Mouse (Mus musculus) bone marrow, adult 2 months (tissue): ENCODE measurements around the gene Ghr. TPM values are rescaled to one million over a fixed set of nuclear protein-coding genes. Genes with fewer than 3 reads are reported as not detected.

Experiments
- H3K27ac ChIP-seq: fragments of 200-500 bp; 2 replicates; pipeline ENCODE4 v1.5.1; 2012; ENCODE audit warnings: low read depth, mild to moderate bottlenecking, control low read depth, inconsistent platforms, low read length; ENCODE audit not compliant: control insufficient read depth, poor library complexity, insufficient read depth
- H3K4me1 ChIP-seq: fragments of 200-500 bp; 2 replicates; pipeline ENCODE4 v1.6.1; 2011; ENCODE audit warnings: low read length; ENCODE audit not compliant: control insufficient read depth, insufficient read depth
- H3K4me3 ChIP-seq: fragments of 200-500 bp; replicated peaks from 2 replicates; pipeline ENCODE3; 2011; ENCODE audit warnings: mild to moderate bottlenecking, low read depth, low read length, control low read depth; ENCODE audit not compliant: control insufficient read depth
- CTCF ChIP-seq: fragments of 200-500 bp; IDR thresholded peaks from 2 replicates; pipeline ENCODE4 v1.5.1; 2011; ENCODE audit warnings: low read length, control low read depth; ENCODE audit not compliant: control insufficient read depth, insufficient read depth
- POLR2A ChIP-seq: fragments of 200-500 bp; IDR thresholded peaks from 2 replicates; pipeline ENCODE4 v1.6.1; 2011; ENCODE audit warnings: low read depth, mild to moderate bottlenecking, control low read depth, low read length, borderline replicate concordance; ENCODE audit not compliant: control insufficient read depth
- WGBS: fragments of 180-500 bp; shearing (Covaris S2); methylation state at CpG from one replicate; pipeline ENCODE4 v1.1.7; 2018; 5-methylcytosine and 5-hydroxymethylcytosine counted together
- polyA plus RNA-seq: library from polyadenylated mRNA; stranded (reverse); fragments of >200 nt; gene quantifications from 2 replicates; pipeline ENCODE4 v1.2.4, GENCODE M21; 2011; ENCODE audit warnings: low replicate concordance; ENCODE audit not compliant: missing spikeins, insufficient read depth, insufficient read length

Ghr gene
- polyA plus RNA-seq, 1 experiment = 10.0 TPM

DNA sequence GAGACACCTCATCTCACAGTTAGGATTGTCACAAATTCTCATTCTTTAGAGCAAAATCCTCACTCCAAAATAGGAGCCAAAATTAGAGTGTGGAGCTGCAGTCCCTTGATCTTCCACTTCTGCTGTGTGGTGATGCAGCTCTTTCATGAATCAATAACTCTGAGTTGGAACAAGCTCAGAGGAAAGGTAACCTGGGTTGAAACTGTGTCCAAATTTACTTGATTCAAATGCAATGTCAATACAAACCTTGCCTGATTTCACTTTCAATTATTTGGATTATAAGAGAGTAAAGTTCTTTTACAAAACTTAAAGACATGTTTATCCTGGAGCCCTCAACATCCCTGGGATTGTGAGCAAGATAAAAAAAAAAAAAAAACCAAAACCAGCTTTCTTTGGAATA is 260.3 kb downstream of the Ghr start:
- no peak for TF ChIP-seq CTCF
- TF ChIP-seq POLR2A = no peak
- Histone ChIP-seq H3K4me3 (no peak overlapping the region), H3K27ac (no peak overlapping the region), H3K4me1 (no peaks in the 10 kb centered on the region)

DNA sequence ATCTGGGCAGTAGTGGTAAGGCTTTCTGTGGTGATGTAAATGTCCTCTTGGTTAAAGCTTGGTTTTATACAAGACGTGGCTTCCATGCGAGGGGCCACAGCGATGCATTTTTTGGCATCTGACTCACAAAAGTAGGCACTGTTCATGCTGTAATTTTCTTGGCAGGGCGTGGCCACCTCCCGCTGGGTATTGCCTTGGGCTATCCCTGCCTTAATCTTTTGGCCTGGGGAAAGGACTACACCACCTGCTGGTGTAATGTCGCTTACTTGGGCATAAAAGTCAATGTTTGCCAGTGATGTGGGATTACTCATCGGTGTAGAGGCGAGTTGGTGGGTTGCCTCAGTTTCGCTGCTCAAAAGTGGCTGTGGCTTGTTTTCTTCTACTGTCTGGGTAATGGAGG is 263.4 kb downstream of the Ghr start:
- Histone ChIP-seq H3K27ac (no peak overlapping the region), H3K4me3 (no peak overlapping the region), H3K4me1 (no peaks in the 10 kb centered on the region)
- TF ChIP-seq CTCF = no peak
- 84% methylated on average over 9 of the region's 9 CpGs for WGBS

DNA sequence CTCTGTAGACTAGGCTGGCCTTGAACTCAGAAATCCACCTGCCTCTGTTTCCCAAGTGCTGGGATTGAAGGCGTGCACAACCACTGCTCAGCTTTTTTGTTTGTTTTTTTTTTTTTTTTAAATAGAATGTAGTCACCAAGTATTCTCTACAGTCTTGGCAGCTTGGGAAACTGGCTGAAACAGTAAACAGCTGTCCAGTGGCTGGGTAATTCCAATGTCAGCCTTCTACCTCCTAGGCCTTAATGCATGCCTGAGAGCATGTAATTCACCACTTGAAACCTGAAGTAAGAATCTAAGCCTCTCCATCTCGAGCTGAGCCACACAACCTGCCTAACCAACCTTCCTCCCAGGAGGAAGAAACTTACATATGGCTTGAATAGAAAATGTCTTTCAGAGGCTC is 266.7 kb downstream of the Ghr start:
- 66% methylated on average over 2 of the region's 2 CpGs for WGBS
- Histone ChIP-seq H3K27ac (no peak overlapping the region), H3K4me3 (no peak overlapping the region), H3K4me1 (no peaks in the 10 kb centered on the region)
- TF ChIP-seq CTCF (no peak), POLR2A (no peak)

DNA sequence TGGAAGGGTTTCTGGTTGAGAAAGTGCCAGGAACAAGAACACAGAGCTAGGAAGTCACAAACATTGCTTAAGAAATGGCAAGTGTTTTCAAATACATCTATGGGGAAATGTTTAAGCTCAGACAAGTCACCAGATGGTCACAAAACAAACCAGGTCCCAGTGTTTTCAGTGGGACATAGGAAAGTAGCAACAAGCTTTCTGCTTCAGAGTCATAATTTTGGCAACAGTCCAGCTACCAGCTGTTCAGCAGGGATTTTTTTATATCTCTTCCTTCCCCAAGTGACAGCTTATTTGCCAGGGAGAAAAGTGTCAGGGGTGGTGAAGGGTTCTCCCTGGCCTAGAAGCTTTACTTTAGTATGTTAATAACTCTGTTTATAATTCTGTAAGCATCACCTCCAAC is 270.4 kb downstream of the Ghr start:
- no peaks in the 10 kb centered on the region for H3K4me1 ChIP-seq
- no peak overlapping the region for H3K4me3 ChIP-seq
- H3K27ac ChIP-seq = no peak overlapping the region
- TF ChIP-seq POLR2A = no peak
- TF ChIP-seq CTCF = no peak

DNA sequence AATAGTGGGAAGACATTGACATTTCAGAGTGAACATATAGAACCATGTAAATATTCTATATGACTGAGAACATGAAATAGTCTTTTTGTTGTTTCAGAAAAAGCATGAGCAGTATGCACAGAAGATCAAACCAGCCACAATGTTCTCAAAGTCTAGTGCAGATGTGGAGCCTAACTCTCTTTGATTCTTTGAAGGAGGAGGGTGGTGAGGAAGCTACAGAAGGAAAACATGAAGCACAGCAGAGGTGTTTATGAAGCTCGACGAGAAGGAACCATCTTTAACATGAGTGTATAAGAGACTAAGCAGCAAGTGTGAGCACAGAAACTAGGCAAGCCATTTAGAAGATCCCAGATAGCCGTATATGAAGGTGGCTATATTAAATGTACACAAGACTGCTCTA is 273.4 kb downstream of the Ghr start:
- TF ChIP-seq POLR2A (no peak), CTCF (no peak)
- 76% methylated on average over 3 of the region's 3 CpGs for WGBS
- Histone ChIP-seq H3K27ac (no peak overlapping the region), H3K4me1 (no peaks in the 10 kb centered on the region), H3K4me3 (no peak overlapping the region)

DNA sequence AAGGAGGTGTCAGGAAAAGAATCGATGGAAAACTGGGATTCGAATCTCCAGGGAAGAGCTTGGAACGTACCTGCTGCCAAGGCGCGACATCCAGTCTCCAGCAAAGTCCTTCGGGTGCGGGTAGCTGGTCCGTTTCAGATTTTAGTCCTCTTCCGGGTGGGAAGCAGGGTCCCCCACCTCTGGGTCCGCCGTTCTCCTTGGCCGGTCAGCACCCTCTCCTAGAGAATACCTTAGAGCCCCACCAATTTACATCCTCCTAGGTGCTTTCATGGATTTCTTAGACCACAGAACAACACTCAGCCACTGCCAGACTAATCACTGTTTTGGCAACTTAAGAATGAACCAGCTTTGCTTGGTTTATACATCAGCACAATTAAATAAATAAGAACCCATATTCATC is 279.9 kb downstream of the Ghr start, which contains the start of gene Ccdc152:
Gene Ccdc152 (minus strand): TSS at position 101 of the 400 bp plus-strand sequence.
- 90% methylated on average over 12 of the region's 12 CpGs for whole genome bisulfite sequencing
- H3K27ac ChIP-seq = no peak within 1 kb of the TSS
- no peak within 1 kb of the TSS for H3K4me3 ChIP-seq
- TF ChIP-seq POLR2A (no peak), CTCF (no peak)
- no peaks in the 10 kb centered on the region for H3K4me1 ChIP-seq

DNA sequence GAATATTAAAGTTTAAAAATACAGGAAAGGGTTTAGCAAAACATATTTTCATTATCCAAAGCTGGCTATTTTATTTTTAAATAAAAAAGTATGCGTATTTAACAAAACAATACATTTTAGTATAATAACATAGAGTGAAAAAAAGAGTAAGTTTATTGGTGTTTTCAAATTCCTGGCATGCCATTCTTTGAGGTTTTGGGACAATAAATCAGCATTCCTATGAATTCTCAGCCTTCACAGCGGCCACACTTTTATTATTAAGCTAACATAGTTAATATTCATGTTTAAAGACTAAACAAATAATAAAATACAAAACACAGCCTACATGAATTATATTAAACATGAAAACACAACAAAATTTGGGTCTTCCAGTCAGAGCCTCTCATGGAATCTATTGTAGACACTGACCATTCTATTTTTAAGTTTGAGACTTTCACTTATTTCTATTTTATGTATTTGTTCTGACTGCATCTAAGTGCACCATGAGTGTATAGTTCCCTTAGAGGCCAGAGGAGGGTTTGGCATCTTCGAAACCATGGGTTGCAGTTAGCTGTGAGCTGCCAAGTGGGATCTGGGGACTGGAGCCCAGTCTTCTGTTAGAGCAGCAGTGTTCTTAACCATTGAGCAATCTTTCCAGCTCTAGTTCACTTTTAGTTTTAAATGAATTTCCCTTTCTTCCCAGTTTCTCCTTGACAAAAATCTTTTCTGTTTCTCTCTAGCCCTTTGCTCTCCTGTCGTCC is 282.8 kb downstream of the Ghr start:
- no peak overlapping the region for H3K4me3 ChIP-seq
- TF ChIP-seq CTCF (no peak), POLR2A (no peak)

DNA sequence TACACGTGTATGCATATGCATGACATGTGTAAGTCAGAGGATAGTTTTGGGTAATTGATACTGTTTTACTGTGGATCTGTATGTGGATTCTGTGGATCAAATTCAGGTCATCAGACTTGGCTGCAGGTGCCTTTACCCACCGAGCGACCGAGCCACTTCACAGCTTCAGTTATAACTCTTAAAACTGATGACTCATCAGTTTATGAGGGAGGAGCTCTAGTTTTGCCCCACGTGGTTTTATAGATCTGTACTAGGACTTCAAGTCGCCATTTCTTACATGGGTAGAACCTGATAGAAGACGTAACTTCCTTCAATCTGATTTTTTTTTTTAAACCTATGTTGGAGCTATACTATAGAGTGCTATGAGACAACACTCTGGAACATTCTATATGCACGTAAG is 285.7 kb downstream of the Ghr start:
- no peak for TF ChIP-seq POLR2A
- 57% methylated on average over 8 of the region's 8 CpGs for WGBS
- H3K4me3 ChIP-seq = no peak overlapping the region
- H3K4me1 ChIP-seq = no peaks in the 10 kb centered on the region; the same call in 1 of the 2 replicates
- no peak overlapping the region for H3K27ac ChIP-seq

More for the DNA sequence above, 282.8 kb downstream of the Ghr start:
- WGBS = 69% methylated on average over 4 of the region's 4 CpGs
- H3K27ac ChIP-seq = no peak overlapping the region
- H3K4me1 ChIP-seq = no peaks in the 10 kb centered on the region

DNA sequence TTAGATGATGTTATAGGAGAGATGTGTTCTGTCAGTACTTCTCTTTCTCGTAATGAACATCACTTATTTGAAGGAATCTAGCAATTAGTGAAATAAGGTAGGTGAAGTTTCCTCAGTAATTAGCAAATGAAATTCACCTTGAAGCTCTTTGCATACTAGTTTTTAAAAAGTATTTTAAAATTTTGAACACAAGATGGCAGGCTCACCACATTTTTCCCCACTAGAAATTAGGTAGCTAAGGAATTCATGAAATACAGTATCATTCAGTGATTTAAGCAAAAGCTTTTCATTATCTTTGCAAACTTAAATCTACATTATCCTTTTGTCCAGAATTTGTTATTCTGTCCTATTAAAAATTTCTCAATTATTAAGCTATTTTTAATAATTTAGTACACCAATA is 287.3 kb downstream of the Ghr start:
- H3K27ac ChIP-seq = no peak overlapping the region
- no peak overlapping the region for H3K4me3 ChIP-seq
- 88% methylated on average over 1 of the region's 1 CpGs for WGBS
- TF ChIP-seq POLR2A = no peak
- TF ChIP-seq CTCF = no peak
- no peaks in the 10 kb centered on the region; the same call in 1 of the 2 replicates for H3K4me1 ChIP-seq
